Mouse (Mus musculus) megakaryocyte, embryonic 14.5 days (primary cell): ENCODE measurements around the gene Vtcn1.

Source experiments
- FLI1 ChIP-seq: IDR thresholded peaks from 2 replicates; pipeline ENCODE4 v1.6.1; 2012; ENCODE audit warnings: low read length, inconsistent platforms, mixed read lengths
- GATA1 ChIP-seq: IDR thresholded peaks from 3 replicates; pipeline ENCODE4 v1.6.1; 2012; ENCODE audit warnings: mixed read lengths, low read length, inconsistent platforms, borderline replicate concordance

- TF ChIP-seq GATA1: no peak
- no peak for TF ChIP-seq FLI1
Observed at GRCm38 (mm10) chr3:100843784-100844183, 18.5 kb downstream of the Vtcn1 start.
